Mouse (Mus musculus) liver, embryonic 16.5 days (tissue): ENCODE measurements around the gene Gm3099. TPM values are rescaled to one million over a fixed set of nuclear protein-coding genes. Genes with fewer than 3 reads are reported as not detected.
"Not testable (repeated sequence)": the region's sequence is repeated elsewhere in the genome, so short reads cannot be mapped to it uniquely, and the experiment has no call there.

Source experiments
- ATAC-seq: fragments of 200-750 bp; cut with Nextera tagmentation; 2 replicates; pipeline ENCODE4 v1.8.0; 2017; ENCODE audit warnings: low read depth, mild to moderate bottlenecking, moderate number of reproducible peaks, moderate library complexity
- H3K27ac ChIP-seq: fragments of 300-500 bp; sonication (generic); 2 replicates; pipeline ENCODE4 v1.5.1; 2014; ENCODE audit warnings: mild to moderate bottlenecking, low read length
- H3K27me3 ChIP-seq: fragments of 300-500 bp; sonication (generic); 2 replicates; pipeline ENCODE4 v1.6.1; 2014; ENCODE audit warnings: low read depth, low read length, mixed read lengths; ENCODE audit not compliant: control insufficient read depth, insufficient read depth
- H3K36me3 ChIP-seq: fragments of 300-500 bp; sonication (generic); 2 replicates; pipeline ENCODE4 v1.6.1; 2014; ENCODE audit warnings: mild to moderate bottlenecking; ENCODE audit not compliant: control insufficient read depth, insufficient read depth
- H3K4me1 ChIP-seq: fragments of 300-500 bp; sonication (generic); 2 replicates; pipeline ENCODE4 v1.6.1; 2014; ENCODE audit warnings: low read depth, low read length, mixed read lengths; ENCODE audit not compliant: control insufficient read depth
- H3K4me2 ChIP-seq: fragments of 300-500 bp; sonication (generic); 2 replicates; pipeline ENCODE4 v1.6.1; 2014; ENCODE audit warnings: low read depth, low read length, mixed read lengths
- H3K4me3 ChIP-seq: fragments of 300-500 bp; sonication (generic); 2 replicates; pipeline ENCODE4 v1.5.1; 2014; ENCODE audit warnings: low read depth, mild to moderate bottlenecking, low read length
- H3K9ac ChIP-seq: fragments of 300-500 bp; sonication (generic); 2 replicates; pipeline ENCODE4 v1.6.1; 2014; ENCODE audit warnings: low read depth, low read length
- H3K9me3 ChIP-seq: fragments of 300-500 bp; sonication (generic); replicated peaks from 2 replicates; pipeline ENCODE4 v1.6.1; 2016; ENCODE audit warnings: low read length; ENCODE audit not compliant: control insufficient read depth
- WGBS: fragments of 180-500 bp; shearing (Covaris S2); extraction: QIAGEN DNeasy Blood & Tissue Kit; methylation state at CpG from one replicate; pipeline ENCODE4 v1.1.7; 2014; ENCODE audit not compliant: insufficient replicate concordance; 5-methylcytosine and 5-hydroxymethylcytosine counted together
- polyA plus RNA-seq: library from polyadenylated mRNA; unstranded; fragments of >200 nt; fragmentation: Nextera tagmentation; extraction: Ambion mirVana; gene quantifications from 2 replicates; pipeline ENCODE4 v1.2.1, GENCODE M21; 2015

Gene Gm3099
- polyA plus RNA-seq, result not detected in 2 replicates

DNA sequence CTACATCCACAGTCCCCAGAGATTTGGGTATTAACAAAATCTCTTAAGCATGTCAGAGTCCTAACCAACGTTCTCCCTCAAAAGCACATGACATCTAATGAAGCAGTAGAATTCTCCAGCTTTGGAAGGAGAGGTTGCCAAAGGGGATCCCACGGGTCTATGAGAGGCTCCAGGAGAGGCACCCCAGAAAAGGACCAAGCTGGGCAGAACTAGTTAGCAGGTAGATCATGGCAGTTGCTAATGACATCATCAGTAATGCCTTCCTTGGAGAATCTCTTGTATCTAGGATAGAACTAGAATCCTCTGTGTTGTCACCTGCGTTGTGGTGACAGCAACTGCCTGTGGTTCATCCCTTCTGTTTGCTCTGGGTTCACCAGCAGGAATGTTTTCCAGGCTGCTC, at the start of gene Gm3099:
Gene Gm3099 (plus strand): TSS at position 301 of the 400 bp plus-strand sequence.
- not testable (repeated sequence) for H3K9me3 ChIP-seq, ATAC-seq, H3K9ac ChIP-seq, H3K4me3 ChIP-seq, H3K4me2 ChIP-seq, H3K27me3 ChIP-seq, H3K4me1 ChIP-seq, H3K36me3 ChIP-seq, H3K27ac ChIP-seq
- WGBS, result 38% methylated on average over 1 of the region's 3 CpGs

DNA sequence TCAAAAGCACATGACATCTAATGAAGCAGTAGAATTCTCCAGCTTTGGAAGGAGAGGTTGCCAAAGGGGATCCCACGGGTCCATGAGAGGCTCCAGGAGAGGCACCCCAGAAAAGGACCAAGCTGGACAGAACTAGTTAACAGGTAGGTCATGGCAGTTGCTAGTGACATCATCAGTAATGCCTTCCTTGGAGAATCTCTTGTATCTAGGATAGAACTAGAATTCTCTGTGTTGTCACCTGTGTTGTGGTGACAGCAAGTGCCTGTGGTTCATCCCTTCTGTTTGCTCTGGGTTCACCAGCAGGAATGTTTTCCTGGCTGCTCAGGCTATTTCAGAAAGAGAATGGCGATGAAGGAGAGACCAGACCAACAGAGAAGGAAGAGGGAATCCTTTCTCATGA, 34.9 kb upstream of the Gm3099 start, which contains the start of gene Gm3095:
Gene Gm3095 (plus strand): TSS at position 301 of the 400 bp plus-strand sequence.
- not testable (repeated sequence) for H3K27me3 ChIP-seq, H3K4me2 ChIP-seq, ATAC-seq, H3K9me3 ChIP-seq, H3K36me3 ChIP-seq, H3K27ac ChIP-seq, H3K4me1 ChIP-seq, H3K9ac ChIP-seq, H3K4me3 ChIP-seq
- WGBS, result no CpG with 5 or more reads among the region's 2 CpGs

- WGBS, result no CpG with 5 or more reads among the region's 3 CpGs
- H3K27me3 ChIP-seq, H3K4me1 ChIP-seq, H3K9ac ChIP-seq, ATAC-seq, H3K4me3 ChIP-seq, H3K27ac ChIP-seq, H3K36me3 ChIP-seq, H3K9me3 ChIP-seq, H3K4me2 ChIP-seq: not testable (repeated sequence)
Observed at GRCm38 (mm10) chr14:4023641-4024040, 25.4 kb downstream of the Gm3099 start, which contains the start of gene Gm5796. Gene Gm5796 (plus strand): TSS chr14:4023941.

Other genes with a start within 250 kb of the Gm3099 start
- not detected in 2 replicates for gene Gm3002, start 188.3 kb upstream of the Gm3099 start, polyA plus RNA-seq
- gene Gm3033, start 152.1 kb upstream of the Gm3099 start, polyA plus RNA-seq, result not detected in 2 replicates
- gene Gm2916, start 114.2 kb upstream of the Gm3099 start, polyA plus RNA-seq, result not detected in 2 replicates
- not detected in 2 replicates for gene Gm3029, start 66.6 kb upstream of the Gm3099 start, polyA plus RNA-seq
- not detected in 2 replicates for gene Gm3095, start 34.8 kb upstream of the Gm3099 start, polyA plus RNA-seq
- gene Gm5796, start 25.5 kb downstream of the Gm3099 start, polyA plus RNA-seq, result not detected in 2 replicates
- not detected in 2 replicates for gene Gm3115, start 85.7 kb downstream of the Gm3099 start, polyA plus RNA-seq
- 0.06 TPM in 1 of 2 replicates, not detected in the other for gene Gm8108, start 112.1 kb downstream of the Gm3099 start, polyA plus RNA-seq
- gene Gm3127, start 166.6 kb downstream of the Gm3099 start, polyA plus RNA-seq, result not detected in 2 replicates
- not detected in 2 replicates for gene Gm2974, start 184.2 kb downstream of the Gm3099 start, polyA plus RNA-seq